Mouse (Mus musculus) inflammation-experienced regulatory T-cells, adult 16 weeks (primary cell): ENCODE results near the gene Tbrg1. TPM values are rescaled to one million over a fixed set of nuclear protein-coding genes. Genes with fewer than 3 reads are reported as not detected.

Experiments used
- polyA plus RNA-seq: library from polyadenylated mRNA; unstranded; fragments of 100-300 nt; shearing (Covaris generic); gene quantifications from one replicate; pipeline ENCODE4 v1.2.1, GENCODE M21; 2017

Gene Tbrg1
- 168 TPM for polyA plus RNA-seq

DNA sequence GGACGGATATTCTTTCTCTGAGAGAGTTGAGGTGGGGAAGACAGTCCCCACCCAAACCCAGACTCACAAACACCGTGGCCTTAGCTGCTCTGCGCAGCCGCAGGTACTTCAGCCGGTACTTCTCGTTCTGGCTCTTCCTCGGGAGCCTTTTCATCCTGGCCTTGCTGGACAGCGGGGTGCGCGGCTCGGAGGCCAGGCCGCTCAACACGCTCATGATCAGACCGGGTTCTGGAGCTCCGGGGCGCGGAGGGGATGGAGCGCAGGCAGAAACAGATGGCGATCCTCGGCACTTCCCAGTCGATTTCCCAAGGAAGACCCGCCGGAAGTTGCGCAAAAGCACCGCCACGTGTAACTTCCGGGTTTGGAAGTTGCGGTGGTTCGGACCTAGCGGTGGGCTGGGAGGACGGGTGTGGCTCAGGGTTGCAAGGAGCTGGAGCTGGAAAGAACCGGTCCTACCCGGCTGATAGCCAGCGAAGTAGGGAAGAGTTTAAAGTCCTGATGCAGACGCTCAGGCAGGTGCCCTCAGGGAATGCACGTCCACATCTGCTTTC, at the start of gene Tbrg1:
Gene Tbrg1, minus strand, starts transcription at position 382 of the 551 bp plus-strand sequence.

DNA sequence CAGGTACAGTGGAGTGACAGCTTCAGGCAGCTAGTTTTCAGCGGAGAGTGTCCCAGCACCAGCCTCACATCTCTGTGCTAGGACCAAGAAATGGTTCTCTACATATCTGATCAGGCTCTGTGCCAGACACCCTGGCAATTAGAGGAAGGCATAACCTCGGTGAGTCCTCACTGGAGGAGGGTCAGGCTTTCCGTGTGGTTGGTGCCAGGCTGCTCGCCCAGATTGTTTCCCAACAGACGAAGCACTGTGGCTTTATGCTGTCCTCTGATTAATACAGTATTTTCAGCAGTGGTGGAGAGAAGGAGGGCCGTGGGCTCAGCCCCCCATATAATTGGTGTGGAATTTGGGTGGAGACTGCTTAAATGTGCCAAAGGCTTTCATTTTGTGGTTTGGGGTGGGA, 12.0 kb upstream of the Tbrg1 start, which contains the start of gene Panx3:
Gene Panx3, minus strand, starts transcription at position 121 of the 400 bp plus-strand sequence.

DNA sequence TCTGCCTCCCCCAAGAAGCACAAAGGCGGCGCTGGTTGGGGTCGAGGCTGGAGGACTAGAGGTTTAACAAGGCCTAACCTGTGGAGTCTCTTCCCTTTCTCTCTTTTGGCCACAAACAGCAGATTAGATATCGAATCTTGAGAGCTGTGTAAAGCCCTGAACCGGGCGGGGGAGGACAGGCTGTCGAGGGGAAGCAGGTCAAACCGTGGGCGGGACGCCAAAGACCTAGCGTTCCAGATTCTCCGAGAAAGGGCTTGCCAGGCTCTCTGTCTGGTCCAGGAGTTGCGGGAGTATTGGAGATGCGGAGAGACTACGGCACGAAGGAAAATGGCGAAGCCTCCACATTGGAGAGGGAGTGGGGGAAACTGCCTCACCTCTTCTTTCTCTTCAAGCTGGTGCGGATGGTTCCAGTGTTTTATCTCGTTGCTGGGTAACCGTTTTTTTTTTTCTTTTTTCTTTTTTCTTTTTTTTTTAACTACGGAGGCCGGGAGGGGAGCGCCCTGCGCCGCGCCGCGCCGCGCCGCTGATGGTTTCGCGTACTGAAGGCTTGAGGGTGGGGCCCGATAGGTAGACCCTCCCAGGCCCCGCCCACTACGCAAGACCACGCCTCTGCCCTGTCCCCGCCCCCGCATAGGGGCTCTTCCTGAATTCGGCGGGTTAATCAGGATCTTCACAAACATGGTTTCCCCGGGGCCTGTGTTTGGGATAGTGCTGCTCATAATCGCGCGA, 43.8 kb downstream of the Tbrg1 start, which contains the start of gene Spa17:
Gene Spa17, minus strand, starts transcription at position 541 of the 729 bp plus-strand sequence.

Other genes starting within 250 kb of the Tbrg1 start
- gene Robo3, start 224.1 kb downstream of the Tbrg1 start, polyA plus RNA-seq: not detected
- 7.8 TPM for gene Msantd2, start 168.0 kb downstream of the Tbrg1 start, polyA plus RNA-seq
- gene Esam, start 129.2 kb downstream of the Tbrg1 start, polyA plus RNA-seq: not detected
- gene Vsig2, start 118.1 kb downstream of the Tbrg1 start, polyA plus RNA-seq: not detected
- 5.1 TPM for gene Nrgn, start 104.4 kb downstream of the Tbrg1 start, polyA plus RNA-seq
- 28.9 TPM for gene Siae, start 101.6 kb downstream of the Tbrg1 start, polyA plus RNA-seq
- not detected for gene Spa17, start 43.6 kb downstream of the Tbrg1 start, polyA plus RNA-seq
- not detected for gene Panx3, start 11.9 kb upstream of the Tbrg1 start, polyA plus RNA-seq
- gene Olfr160, start 58.9 kb upstream of the Tbrg1 start, polyA plus RNA-seq: not detected
- not detected for gene Olfr874, start 87.8 kb upstream of the Tbrg1 start, polyA plus RNA-seq
- gene Olfr875, start 114.5 kb upstream of the Tbrg1 start, polyA plus RNA-seq: not detected
- gene Olfr876, start 145.7 kb upstream of the Tbrg1 start, polyA plus RNA-seq: not detected
- not detected for gene Olfr877, start 197.0 kb upstream of the Tbrg1 start, polyA plus RNA-seq
- gene Olfr145, start 239.4 kb upstream of the Tbrg1 start, polyA plus RNA-seq: not detected